Mouse (Mus musculus) frontal cortex, postnatal 25 days (tissue): ENCODE results near the gene Avpi1.

Experiments
- DNase-seq, 2 experiments: peaks; one replicate each; pipeline ENCODE4 v3.0.0; 2022; ENCODE audit warnings: low spot score in 2 of 2

The Avpi1 gene

DNA sequence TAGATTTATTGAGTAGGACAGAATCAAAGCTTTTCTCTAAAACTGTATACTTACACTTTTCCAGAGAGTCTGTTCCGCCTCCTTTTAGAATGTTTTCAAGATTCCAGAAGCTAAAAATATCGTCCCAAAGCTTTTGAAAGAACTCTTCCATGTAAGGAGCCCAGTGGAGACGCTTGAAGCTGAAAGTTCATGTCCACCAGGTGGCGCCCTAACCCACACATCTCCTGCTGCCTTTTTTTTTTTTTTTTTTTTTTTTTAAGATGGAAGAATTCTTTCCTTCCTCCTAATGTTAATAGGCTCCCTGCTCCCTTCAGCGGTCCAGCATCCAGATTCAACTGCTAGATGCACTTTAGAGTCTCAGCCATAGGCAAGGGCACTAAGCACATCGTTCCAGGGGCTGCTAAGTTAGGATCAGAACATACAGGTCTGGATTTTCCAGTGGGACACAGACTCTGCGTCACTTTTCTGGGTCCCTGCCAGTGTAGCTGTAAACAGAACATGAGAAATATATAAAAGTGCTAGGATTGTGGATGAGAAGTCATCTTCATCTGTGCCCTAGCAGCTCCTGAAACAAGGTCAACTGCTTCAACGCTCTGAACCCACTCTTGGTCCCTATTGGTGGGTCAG, 15.8 kb upstream of the Avpi1 start:
- DNase-seq = peak; percentile 79 to 87

DNA sequence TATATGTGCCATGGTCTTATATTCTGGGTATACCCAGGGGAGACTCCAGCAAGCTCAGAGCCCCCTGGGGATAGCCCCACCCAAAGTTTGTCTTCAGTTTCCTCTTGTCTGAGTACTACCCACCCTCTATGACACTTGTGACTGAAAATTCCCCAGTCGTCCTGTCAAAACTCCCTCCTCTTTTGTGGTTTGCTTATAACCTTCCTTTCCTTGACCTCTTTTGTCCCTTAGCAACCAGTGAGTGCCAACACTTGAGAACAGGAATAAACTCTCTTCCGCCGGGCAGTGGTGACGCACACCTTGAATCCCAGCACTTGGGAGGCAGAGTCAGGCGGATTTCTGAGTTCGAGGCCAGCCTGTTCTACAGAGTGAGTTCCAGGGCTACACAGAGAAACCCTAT, 15.2 kb upstream of the Avpi1 start:
- no peak for DNase-seq

DNA sequence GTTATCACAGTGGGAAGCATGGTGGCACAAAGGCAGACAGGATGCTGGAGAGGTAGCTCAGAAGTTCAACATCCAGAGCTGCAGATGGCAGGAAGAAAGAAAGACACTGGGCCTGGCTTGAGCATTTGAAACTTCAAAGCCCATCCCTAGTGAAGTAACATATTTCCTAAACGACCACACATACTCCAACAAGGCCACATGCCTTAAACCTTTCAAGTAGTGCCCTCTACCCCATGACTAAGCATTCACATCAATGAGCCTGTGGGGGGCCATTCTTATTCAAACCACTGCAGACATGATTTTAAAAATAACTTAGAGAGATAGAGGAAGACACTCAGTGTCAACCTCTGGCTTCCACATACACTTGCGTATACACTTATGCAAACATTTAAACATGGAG, 13.9 kb upstream of the Avpi1 start:
- DNase-seq = no peak

DNA sequence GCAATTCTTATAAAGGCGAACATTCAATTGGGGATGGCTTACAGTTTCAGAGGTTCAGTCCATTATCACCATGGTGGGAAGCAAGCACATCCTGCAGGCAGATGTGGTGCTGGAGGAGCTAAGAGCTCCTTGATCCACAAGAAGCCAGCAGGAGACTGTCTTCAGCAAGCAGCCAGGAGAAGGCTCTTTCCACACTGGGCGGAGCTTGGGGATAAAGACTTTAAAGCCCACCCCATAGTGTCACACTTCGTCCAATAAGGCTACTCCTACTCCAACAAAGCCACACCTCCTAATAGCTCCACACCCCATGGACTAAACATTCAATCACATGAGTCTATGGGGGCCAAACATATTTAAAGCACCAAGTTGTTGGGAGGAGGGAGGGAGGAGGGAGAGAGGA, 13.1 kb upstream of the Avpi1 start:
- no peak for DNase-seq

DNA sequence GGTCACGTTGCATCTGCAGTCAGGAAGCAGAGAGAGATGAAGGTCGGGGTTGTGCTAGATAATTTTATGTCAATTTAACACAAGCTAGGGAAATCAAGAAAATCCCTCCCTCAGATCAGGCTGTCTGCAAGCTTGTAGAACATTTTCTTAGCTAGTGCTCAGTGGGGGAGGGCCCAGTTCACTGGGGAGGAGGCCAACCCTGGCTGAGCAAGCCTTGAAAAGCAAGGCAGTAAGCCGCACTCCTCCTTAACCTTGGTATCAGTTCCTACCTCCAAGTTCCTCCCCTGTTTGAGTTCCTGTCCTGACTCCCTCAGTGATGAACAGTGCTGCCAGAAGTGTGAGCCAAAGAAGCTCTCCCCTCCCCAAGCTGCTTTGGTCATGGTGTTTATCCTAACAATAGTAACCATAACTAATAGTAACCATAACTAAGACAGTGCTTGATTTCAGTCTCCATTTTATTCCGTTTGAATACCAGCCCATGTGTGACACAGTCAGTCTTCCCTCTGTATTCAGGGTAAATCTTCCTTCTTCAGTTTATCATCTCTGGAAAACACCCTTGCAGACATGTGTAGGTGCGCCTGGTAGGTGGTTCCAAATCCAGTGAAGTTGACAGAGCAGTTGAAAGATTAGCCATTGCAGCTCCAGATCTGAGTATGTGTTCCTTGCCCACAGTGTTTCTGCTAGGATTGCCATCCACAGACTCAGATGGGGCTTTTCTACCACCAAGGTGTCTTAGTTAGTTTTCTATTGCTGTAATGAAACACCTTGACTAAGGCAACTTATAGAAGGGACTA, 11.1 kb upstream of the Avpi1 start:
- no peak for DNase-seq

DNA sequence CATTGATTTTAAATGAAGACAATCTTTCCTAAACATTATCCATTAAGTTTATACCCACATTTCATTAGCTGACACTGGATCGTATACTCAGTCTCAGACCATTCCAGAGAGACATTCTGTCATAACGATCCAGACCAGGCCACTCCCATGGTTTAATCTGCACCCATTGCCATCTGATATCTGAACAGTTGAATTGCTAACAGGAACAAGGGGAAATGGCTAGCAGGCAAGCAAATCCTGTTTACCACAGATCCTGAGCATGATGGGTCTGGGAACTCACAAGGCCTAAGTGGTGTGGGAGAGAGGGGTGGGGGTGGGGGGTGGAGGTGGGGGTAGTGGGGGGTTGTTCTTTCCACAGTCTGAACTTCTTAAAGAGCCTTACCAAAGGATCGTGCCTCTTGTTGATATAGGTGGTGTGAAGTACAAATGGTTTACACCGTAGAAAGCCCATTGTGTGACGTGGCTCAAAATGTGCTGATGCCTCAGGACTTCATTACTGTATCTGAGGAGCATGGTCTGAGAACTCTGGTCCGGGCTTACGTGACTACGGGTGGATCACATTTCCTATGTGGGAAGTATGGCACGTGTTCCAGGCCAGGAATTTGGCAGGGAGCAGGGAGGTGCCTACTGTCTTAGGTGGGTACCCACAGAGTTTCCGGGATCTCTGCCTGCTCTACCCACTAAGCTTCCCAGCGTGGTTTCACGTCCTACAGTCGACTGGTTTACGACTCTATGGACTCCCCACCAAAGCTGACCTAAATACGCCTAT, 9.8 kb upstream of the Avpi1 start:
- DNase-seq = no peak

DNA sequence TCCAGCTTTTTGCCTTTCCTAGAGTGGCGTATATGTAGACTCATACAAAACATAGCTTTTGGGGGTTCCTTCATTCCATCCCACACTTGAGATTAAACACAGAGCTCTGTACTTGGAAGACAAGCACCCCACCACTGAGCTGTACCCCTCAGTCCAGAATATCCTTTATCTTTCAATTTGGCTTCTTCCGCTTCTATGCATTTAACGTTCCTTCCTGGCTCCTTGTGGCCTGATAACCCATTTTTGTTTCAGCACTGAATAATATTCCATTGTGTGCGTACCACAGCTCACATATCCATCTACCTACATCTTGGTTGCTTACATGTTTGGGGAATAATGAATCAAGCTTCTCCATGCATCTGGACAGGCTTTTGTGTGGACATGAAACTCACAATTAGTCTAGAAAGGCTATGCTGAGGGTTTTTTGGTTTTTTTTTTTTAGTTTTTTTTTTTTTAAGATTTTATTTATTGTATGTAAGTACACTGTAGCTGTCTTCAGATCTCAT, 8.4 kb upstream of the Avpi1 start:
- no peak for DNase-seq

DNA sequence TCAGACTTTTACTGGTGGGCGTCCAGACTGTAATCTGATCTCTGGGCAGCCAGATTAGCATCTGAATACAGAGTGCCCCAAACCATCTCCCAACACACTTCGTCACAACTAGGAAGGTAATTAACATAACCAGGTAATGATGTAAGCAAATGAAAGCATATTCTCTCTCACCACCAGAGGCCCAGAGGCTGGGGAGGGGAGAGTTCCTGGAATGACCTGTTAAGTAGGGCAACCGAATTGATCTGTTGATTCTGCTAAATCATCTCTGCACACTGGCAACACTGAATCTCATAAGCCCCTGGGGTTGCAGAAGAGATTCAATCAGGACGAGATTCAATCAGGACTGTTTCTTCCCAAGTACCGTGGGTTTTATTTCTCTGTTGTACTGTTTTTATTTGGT, 7.3 kb upstream of the Avpi1 start:
- no peak for DNase-seq

DNA sequence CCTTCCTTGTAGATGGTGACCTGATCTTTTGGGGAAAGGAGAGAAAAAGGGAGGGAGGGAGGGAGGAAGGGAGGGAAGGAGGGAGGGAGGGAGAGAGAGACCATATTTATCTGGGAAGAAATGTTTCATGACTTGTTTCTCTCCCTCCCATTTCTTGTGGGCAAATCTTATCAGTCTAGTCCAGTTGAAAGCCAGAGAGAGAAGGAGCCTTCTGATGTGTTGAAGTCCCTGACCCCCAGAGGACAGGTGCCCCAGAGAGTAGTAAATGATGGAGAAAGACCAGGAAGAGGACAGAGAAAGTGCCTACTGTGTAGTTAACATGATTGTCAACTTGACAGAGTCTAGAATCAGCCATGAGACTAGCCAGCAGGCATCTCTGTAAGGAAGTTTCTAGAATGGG, 6.2 kb upstream of the Avpi1 start:
- no peak for DNase-seq

DNA sequence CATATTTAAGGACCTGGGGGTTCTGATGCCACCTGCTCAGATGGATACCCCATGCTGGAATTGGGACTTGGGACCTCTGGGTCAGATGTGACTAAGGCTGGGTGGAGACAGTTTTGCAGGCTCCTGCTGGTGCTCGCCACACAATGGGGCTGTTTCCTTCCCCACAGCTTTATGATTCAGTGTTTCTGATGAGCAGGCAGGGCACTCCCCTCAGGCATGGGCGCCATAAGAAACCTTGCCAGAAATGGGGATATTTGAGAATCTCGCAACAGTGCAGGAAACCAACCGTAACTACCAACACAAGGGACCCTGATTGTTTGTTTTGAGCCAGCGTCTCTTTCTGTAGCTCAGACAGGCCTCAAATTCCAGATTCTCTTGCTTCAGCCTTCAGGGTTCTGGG, 2.2 kb upstream of the Avpi1 start:
- DNase-seq = no peak

DNA sequence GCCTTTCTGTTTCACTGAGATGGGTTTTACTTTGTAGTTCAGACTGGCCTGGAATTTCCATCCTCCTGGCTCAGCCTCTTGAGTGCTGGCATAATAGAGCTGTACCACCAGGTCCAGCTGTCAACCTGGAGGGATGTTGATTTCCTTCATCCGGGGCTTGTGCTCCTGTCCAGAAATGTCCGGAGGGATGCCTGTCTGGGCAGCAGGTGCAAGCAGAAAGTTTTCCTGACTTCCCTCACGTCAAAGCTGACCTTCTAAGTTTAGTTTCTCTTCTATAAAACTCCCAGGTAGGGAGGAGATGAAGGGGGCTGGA, 1.4 kb upstream of the Avpi1 start:
- DNase-seq = no peak

DNA sequence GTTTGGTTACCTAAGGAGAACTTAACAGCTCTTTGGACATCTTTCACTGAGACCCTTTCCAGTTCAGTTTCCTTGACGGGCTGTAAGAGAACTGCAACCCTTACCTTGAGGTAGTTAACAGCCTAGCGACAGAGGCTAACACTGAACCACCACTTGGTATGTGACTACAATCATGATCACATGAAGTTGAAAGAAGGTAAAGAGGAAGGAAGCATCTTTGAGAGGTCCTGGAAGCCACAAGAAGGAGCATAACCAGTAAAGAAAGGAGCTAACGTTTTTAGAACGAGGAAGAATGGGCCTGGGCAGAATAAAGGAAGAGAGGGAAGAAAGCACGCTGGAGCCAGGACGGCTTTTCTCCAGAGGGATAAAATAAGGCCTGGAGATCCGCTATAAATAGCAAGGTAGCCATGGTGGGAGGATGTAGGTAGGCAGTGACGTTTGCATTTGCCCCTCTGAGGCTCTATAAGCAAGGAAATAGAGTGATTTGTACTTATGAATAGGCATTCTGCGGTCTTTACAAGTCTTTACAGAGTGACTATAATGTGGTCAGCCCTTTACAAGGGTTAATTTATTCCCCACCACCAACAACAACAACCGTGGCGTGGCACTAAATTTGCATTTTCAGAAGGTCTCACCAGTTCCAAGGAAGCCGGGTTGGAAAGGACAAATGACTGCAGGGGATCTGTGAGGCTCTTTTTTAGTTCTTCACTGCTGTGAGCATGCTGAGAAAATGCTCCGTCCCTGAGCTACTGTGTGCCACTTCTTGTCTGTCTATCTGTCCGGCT, 842 bp upstream of the Avpi1 start:
- DNase-seq = no peak

DNA sequence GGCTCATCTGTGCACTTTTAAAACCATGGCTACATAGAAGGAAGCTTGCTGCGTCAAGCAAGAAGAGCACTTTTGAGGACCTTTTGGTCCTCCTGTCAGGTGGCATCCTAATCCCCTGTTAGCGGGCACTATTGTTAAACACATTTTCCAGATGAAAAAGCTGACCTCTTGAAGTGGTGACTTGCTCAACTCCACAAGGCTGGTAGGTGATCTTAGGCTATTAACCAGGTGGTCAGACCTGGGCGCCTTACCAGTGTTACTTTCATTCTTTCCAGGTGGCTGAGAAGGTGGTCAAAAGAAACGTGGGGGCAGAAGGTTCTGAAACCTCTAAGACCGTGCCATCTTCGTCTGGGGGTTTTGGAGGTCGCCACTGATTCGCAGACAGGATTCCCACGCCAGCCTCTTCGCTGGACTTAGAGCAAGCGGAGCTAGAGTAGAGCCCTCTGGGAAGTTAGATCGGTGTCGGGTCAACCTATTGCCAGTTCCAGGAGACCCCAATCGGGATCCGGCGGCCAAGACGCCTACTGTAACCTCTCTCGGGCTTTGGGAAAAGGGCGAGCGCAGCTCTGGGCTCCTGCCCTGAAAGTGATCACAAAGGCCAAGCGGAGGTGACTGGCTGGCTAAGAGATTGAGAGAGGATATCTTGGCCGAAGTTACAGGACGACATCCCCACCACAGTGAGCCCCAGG, 663 bp downstream of the Avpi1 start:
- DNase-seq = no peak

DNA sequence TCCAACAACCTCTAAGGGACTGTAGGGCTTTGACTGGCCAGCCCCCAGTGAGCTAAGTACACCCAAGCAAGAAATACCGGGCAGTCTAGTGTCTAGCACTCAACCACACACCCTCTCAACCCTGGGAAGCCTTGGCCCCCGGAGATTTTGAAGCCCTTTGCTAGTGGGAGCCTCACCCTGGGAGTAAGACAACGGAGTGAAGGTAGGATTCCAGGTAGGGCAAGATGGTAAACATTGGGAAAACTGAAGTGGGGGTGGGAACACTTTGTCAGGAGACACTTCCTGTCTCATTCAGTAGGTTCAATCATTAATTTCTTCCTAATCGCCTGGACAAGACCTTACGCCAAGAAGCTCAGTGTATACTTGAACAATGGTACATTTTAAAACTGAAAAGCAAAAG, 1.8 kb downstream of the Avpi1 start:
- no peak for DNase-seq

DNA sequence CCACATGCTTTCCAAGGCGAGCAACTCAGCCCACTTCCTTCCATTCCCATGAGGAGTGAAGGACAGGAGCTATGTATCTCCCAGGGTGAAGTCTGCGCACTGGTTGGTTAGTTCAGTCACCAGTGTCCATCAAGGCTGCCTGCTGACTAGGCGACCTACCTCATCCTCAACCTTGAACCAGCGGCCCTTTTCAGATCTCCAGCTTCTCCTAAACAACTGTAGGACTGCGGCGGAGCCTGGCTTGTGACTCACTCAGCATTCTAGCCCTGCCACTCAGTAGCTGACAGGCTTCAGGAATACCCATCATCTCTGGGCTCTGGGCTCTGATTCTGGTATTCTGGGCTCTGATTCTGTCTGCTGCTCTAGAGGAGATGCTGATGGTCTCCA, 2.6 kb downstream of the Avpi1 start:
- DNase-seq = no peak

DNA sequence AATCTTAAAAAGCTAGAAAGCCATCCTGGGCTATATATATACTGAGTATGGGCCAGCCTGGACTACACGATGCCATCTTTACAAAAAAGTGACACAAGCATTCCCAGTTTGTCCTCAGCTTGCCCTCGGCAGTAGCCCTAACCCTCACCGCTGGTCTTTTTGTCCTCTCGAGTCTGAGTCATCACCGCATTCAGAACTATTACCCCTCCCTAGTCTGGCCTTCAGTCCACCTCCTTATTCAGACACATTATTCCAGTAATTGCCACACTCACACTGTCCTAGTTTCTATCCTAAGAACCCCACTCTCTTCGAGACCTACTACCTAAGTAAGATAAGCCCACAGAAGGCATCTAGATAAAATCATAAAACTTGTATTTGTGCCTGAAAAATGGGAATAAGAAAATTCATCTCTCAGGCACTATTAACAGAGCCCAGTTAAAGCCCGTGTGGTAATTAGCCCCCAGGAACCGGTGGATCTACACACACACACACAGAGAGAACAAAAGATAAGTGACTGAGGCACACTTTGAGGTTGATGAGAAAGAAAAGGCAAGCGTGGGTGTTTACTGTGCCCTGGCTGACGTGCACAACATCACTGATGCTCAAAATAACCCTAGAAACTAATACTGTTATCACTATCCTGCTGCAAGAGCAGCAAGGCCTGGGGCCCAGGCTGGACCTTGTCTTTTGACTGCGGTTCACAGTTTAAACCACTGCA, 3.2 kb downstream of the Avpi1 start:
- no peak for DNase-seq

DNA sequence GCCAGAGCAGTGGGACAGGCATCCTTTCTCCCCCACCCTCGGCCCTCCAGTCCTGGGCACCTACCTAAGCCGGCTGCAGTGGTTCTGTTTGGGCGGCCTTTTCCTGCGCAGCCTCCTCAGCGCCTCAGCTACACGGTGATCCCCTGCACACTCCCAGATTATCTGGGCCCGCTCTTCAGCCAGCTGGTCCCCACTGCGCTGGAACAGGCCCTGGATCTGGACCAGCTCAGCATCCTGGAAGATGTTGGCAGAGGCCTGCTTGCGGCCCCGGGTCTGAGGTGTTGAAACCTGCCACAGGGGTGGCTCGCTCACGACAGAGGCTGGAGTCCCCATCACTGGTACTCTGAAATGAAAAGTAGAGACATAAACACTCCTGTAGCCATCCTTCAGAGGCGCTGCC, 4.2 kb downstream of the Avpi1 start:
- DNase-seq = no peak

DNA sequence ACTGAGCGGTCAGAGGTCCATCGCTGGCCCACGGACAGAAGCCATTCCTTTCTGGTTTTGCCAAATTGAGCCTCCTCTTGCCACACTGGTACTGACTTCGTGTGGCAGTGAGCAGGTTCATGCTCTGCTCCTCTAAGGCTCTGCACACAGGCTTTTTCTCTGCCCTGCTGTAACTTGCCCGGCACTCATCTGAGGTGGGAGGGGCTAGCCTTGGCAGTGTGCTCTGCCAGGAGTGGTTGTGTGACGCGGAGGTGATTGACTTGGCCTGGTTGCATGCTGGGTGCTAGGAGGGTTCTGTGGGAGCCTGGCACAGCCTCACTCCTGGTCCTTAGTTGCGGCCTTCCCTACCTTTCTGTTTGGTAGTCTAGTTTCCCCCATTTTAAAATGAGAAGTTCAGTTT, 8.4 kb downstream of the Avpi1 start:
- no peak for DNase-seq

DNA sequence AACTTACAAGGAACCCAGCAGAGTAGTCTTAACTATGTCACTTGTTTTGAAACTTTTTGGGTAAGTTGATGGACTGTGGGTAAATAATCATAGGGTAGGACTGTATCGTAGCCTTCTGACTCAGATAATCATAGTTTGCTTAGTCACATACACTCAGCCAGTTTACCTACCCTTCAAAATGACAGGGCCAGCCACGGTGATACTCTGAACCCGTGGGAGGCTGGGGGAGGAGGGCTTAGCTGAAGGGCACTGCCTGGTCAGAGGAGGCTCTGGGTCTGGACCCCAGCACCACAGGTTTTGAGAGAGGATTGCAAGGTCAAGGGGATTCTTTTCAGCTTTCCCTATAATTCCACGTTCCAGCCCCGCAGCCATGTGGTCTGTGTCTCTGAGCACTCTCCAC, 10.3 kb downstream of the Avpi1 start:
- DNase-seq = no peak

DNA sequence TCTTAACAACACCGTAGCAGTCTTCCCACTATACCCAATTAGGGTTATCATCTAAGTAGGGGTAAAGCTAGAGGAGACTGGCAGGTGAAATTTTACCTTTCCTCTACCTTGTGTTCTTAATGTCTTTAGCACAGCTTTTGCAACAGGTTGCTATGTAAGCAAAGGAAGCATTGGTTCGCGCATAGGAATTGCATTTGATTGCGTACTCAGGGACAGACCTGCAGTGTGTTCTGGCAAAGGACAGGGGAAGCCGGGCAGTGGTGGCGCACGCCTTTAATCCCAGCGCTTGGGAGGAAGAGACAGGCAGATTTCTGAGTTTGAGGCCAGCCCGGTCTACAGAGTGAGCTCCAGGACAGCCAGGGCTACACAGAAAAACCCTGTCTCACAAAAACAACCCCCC, 10.7 kb downstream of the Avpi1 start:
- DNase-seq = no peak

DNA sequence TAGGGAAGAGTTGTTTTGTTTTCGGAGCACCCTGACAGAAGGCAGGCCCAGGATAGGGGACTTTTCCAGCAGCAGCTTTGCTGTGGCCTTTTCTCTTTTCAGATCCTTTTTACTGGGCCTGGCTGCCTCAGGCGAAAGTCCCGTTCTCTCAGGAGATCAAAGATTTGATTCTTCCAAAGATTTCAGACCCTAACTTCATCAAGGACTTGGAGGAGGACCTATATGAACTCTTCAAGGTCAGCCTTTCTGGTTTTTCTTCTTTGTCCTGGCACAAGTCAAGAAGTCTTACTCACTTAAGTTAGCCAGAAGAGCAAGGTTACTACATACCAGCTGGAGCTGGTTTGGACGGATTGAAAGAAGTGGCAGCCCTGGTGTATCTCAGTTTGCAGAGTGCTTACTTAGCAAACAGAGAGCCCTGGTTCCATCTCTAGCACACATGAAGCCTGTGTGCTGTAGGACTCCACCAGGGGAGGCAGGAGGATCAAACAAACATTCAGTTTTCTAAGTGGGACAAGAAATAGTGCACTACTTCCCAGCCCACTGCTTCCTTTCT, 13.0 kb downstream of the Avpi1 start:
- no peak for DNase-seq
